Mouse (Mus musculus) lung, adult 2 months (tissue): Measurements from ENCODE around the gene Mbd6.

Source experiments
- CTCF ChIP-seq: fragments of 200-500 bp; IDR thresholded peaks from 2 replicates; pipeline ENCODE4 v1.5.1; 2011; ENCODE audit warnings: mild to moderate bottlenecking, low read length, control low read depth; ENCODE audit not compliant: insufficient read depth
- POLR2A ChIP-seq: fragments of 200-500 bp; IDR thresholded peaks from 2 replicates; pipeline ENCODE4 v1.6.1; 2011; ENCODE audit warnings: low read depth, mild to moderate bottlenecking, control low read depth, low read length, borderline replicate concordance; ENCODE audit errors: extremely low read depth

DNA sequence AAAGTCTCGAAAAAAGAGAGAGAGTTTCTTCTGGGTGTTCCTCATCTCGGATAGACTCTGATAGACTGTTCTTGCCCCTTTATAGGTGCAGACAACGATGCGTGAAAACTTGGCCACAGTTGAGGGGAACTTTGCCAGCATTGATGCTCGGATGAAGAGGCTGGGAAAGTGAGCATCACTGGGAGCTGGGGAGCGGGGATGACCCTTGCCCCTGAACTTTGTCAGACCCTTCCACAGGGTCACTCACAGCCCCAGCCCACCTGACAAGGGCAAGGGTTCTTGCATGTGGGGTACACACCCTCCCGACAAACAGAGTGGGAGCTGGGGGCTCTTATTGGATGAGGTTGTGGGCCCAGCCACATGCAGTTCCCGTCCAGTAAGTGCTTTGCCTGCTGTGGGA, 7.5 kb downstream of the Mbd6 start:
- TF ChIP-seq CTCF (no peak), POLR2A (no peak)
